Mouse (Mus musculus): ENCODE data around the gene Gm12887.

The Gm12887 gene

DNA sequence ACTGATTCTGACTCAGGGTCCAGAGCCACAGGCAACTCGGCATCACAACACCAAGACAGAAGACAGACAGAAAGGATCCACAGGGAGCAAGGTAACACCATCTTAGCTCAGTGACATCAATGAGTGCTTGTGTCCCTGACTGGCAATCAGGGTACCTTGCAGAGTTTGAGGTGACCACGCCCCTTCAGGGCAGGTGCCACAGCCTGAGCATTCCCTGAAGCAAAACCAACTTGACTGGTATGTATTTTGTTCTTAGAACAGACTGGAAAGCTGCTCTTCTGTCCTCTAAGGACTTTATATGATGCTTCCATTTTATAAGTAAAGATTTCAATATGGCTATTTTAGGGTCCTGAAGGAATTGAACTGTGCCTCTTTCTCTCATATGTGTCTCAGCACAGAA is at the start of gene Gm12887:
Gm12887 (minus strand) TSS at position 101 of the 400 bp plus-strand sequence.
- no peak for DNase-seq (ENCODE audit: low read depth, low spot score)

DNA sequence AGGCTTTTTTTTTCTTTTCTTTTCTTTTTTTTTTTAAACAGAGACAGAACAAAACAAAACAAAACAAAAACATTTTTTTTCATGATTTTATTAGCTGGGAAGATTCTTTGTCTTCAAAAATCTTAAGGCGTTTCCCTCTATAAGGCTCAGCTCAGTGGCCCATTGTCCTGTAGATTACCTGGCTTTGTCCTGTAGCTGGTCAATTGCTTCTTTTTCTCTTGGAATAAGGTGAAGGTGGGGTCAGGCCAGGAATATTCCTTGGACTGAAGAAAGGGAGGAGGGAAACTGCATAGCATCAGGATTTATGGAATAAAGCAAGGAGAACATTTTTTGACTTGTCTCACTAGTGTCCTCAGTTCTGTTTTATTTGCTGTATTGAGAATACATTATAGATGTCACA is 35.1 kb upstream of the Gm12887 start:
- DNase-seq (ENCODE audit: low read depth, low spot score): peak; percentile 74
